Mouse (Mus musculus): ENCODE measurements around the gene Cd274. TPM values are rescaled to one million over a fixed set of nuclear protein-coding genes. Genes with fewer than 3 reads are reported as not detected.

The Cd274 gene
- polyA plus RNA-seq, 1 experiment: 3.7 TPM

DNA sequence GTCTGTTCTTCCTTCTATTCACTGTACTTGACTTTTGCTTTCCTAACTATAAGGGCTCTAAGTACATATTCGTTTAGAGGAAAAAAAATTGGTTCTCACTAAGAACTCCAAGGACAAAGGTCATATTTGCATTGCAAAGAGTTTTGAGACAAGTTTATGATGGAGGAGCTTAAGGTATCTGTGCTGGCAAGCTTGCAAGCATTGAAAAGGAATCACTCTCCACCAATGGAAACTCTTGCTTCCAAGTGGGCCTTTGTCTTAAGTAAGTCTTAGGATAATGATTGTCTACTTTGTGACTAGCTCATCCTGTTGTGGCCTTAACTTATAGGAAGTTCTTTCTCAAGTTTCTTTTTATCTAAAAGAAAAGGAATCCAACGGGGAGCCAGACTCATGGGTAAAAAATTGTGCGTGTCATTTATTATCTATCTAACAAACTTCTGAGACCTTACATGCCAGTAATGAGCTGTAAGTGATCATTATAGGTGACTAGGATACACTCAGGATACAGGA, 49.2 kb downstream of the Cd274 start:
- H3K4me1 ChIP-seq (ENCODE audit: control insufficient read depth, insufficient read depth, insufficient read length, low read length): peaks cover 1% of the 10 kb centered on the region; the same call in 1 of the 2 replicates
- WGBS: 48% methylated on average over 3 of the region's 3 CpGs
- no peak overlapping the region for H3K27ac ChIP-seq (ENCODE audit: insufficient read depth, low read depth, low read length)
- no peaks in the 10 kb centered on the region for H3K36me3 ChIP-seq (ENCODE audit: control insufficient read depth, insufficient read depth, low read length)
- H3K27me3 ChIP-seq (ENCODE audit: control insufficient read depth, insufficient read depth, low read length): no peaks in the 10 kb centered on the region
- TF ChIP-seq CTCF (IDR thresholded peaks at IDR 0.05; ENCODE audit: extremely low read depth, insufficient read length, insufficient replicate concordance, low read depth, low read length) (no peak), POLR2A (IDR thresholded peaks at IDR 0.05; ENCODE audit: low read depth, low read length) (no peak)
- no peak overlapping the region for H3K4me3 ChIP-seq (ENCODE audit: low read depth, low read length)

GRCm38 (mm10) chr19:29417188-29417587, 49.9 kb downstream of the Cd274 start:
- no peak overlapping the region for H3K4me3 ChIP-seq (ENCODE audit: low read depth, low read length)
- 93% methylated on average over 2 of the region's 2 CpGs for WGBS
- H3K27me3 ChIP-seq (ENCODE audit: control insufficient read depth, insufficient read depth, low read length): no peaks in the 10 kb centered on the region
- TF ChIP-seq POLR2A (IDR thresholded peaks at IDR 0.05; ENCODE audit: low read depth, low read length) (no peak), CTCF (IDR thresholded peaks at IDR 0.05; ENCODE audit: extremely low read depth, insufficient read length, insufficient replicate concordance, low read depth, low read length) (no peak)
- peaks cover 1% of the 10 kb centered on the region; the same call in 1 of the 2 replicates for H3K4me1 ChIP-seq (ENCODE audit: control insufficient read depth, insufficient read depth, insufficient read length, low read length)
- no peaks in the 10 kb centered on the region for H3K36me3 ChIP-seq (ENCODE audit: control insufficient read depth, insufficient read depth, low read length)
- H3K27ac ChIP-seq (ENCODE audit: insufficient read depth, low read depth, low read length): no peak overlapping the region

- 85% methylated on average over 2 of the region's 2 CpGs for WGBS
- Histone ChIP-seq H3K27me3 (ENCODE audit: control insufficient read depth, insufficient read depth, low read length) (no peaks in the 10 kb centered on the region), H3K36me3 (ENCODE audit: control insufficient read depth, insufficient read depth, low read length) (no peaks in the 10 kb centered on the region), H3K4me3 (ENCODE audit: low read depth, low read length) (no peak overlapping the region), H3K4me1 (ENCODE audit: control insufficient read depth, insufficient read depth, insufficient read length, low read length) (peaks cover 1% of the 10 kb centered on the region; the same call in 1 of the 2 replicates), H3K27ac (ENCODE audit: insufficient read depth, low read depth, low read length) (0 out of 2 replicates have a peak overlapping the region, but pooled peaks have one; percentile 14)
- no peak for TF ChIP-seq CTCF (IDR thresholded peaks at IDR 0.05; ENCODE audit: extremely low read depth, insufficient read length, insufficient replicate concordance, low read depth, low read length)
- no peak for TF ChIP-seq POLR2A (IDR thresholded peaks at IDR 0.05; ENCODE audit: low read depth, low read length)
Measured at GRCm38 (mm10) chr19:29417894-29418293, 50.6 kb downstream of the Cd274 start.

- peaks cover 1% of the 10 kb centered on the region; the same call in 1 of the 2 replicates for H3K4me1 ChIP-seq (ENCODE audit: control insufficient read depth, insufficient read depth, insufficient read length, low read length)
- no peak overlapping the region for H3K4me3 ChIP-seq (ENCODE audit: low read depth, low read length)
- WGBS: 31% methylated on average over 9 of the region's 9 CpGs
- peak overlapping the region; percentile 7 for H3K27ac ChIP-seq (ENCODE audit: insufficient read depth, low read depth, low read length)
- no peak for TF ChIP-seq POLR2A (IDR thresholded peaks at IDR 0.05; ENCODE audit: low read depth, low read length)
- H3K36me3 ChIP-seq (ENCODE audit: control insufficient read depth, insufficient read depth, low read length): no peaks in the 10 kb centered on the region
- no peaks in the 10 kb centered on the region for H3K27me3 ChIP-seq (ENCODE audit: control insufficient read depth, insufficient read depth, low read length)
Measured at GRCm38 (mm10) chr19:29418661-29419115, 51.4 kb downstream of the Cd274 start.

DNA sequence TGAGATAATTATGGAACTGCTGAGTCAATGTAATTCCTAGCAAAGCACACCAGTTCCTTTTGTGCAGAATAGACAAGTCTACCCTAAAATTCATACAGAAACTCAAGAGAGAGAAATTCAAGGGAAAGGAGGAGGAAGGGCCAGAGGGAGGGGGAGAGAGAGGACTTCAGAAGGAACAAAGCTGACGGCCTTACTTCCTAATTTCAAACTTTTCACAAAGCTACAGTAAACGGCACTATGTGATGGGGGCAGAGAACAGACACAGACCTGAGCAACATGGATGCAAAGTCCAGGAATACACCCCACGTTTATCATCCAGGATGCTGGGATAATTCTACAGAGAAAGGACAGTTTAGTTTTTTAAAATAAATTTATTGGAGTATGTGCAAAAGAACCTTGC, 52.3 kb downstream of the Cd274 start:
- Histone ChIP-seq H3K27ac (ENCODE audit: insufficient read depth, low read depth, low read length) (no peak overlapping the region), H3K4me3 (ENCODE audit: low read depth, low read length) (no peak overlapping the region)

DNA sequence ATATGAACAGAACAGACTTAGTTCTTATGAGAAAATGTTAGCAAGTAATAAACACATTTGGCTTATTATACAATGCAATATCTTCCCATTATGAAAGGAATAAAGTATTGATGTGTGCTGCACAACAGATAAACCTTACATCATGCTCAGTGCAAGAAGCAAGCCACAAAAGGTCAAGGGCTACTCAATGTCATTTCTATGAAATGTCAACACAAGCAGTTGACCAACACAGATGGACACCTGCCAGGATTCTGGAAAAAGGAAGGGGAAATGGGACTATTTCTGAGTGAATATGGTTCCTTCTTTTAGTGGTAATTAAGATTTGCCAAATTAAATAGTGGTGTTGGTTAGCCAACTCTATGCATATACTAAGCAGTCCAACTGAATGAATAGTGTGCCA, 52.7 kb downstream of the Cd274 start:
- Histone ChIP-seq H3K27ac (ENCODE audit: insufficient read depth, low read depth, low read length) (no peak overlapping the region), H3K4me1 (ENCODE audit: control insufficient read depth, insufficient read depth, insufficient read length, low read length) (0 out of 2 replicates have a peak, but pooled peaks cover 1% of the 10 kb centered on the region), H3K4me3 (ENCODE audit: low read depth, low read length) (no peak overlapping the region), H3K36me3 (ENCODE audit: control insufficient read depth, insufficient read depth, low read length) (no peaks in the 10 kb centered on the region), H3K27me3 (ENCODE audit: control insufficient read depth, insufficient read depth, low read length) (no peaks in the 10 kb centered on the region)
- TF ChIP-seq POLR2A (IDR thresholded peaks at IDR 0.05; ENCODE audit: low read depth, low read length): no peak
- no peak for TF ChIP-seq CTCF (IDR thresholded peaks at IDR 0.05; ENCODE audit: extremely low read depth, insufficient read length, insufficient replicate concordance, low read depth, low read length)

More for the DNA sequence above, 52.3 kb downstream of the Cd274 start:
- Histone ChIP-seq H3K4me1 (ENCODE audit: control insufficient read depth, insufficient read depth, insufficient read length, low read length) (peaks cover 1% of the 10 kb centered on the region; the same call in 1 of the 2 replicates), H3K27me3 (ENCODE audit: control insufficient read depth, insufficient read depth, low read length) (no peaks in the 10 kb centered on the region), H3K36me3 (ENCODE audit: control insufficient read depth, insufficient read depth, low read length) (no peaks in the 10 kb centered on the region)
- TF ChIP-seq POLR2A (IDR thresholded peaks at IDR 0.05; ENCODE audit: low read depth, low read length) (no peak), CTCF (IDR thresholded peaks at IDR 0.05; ENCODE audit: extremely low read depth, insufficient read length, insufficient replicate concordance, low read depth, low read length) (no peak)
- 46% methylated on average over 3 of the region's 3 CpGs for WGBS

DNA sequence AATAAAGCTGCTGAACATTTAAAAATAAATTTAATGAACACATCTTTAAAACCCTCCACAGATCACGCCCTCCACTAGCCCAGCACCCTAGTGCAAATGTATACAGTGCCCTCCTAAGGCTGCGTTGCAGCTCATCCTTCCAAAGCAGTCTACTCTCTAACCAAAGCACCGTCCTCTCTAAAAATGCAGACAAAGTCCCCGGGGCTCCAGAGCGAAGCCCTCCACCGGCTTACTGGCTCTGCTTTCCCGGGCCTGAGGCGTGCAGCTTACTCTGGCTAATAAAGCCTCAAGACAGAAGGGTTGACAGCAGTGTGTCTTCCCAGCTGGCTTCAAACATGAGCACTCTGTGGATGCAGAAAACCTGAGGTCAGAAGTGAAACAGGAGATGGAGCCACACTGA, 53.1 kb downstream of the Cd274 start:
- Histone ChIP-seq H3K4me3 (ENCODE audit: low read depth, low read length) (no peak overlapping the region), H3K27ac (ENCODE audit: insufficient read depth, low read depth, low read length) (no peak overlapping the region), H3K36me3 (ENCODE audit: control insufficient read depth, insufficient read depth, low read length) (no peaks in the 10 kb centered on the region), H3K27me3 (ENCODE audit: control insufficient read depth, insufficient read depth, low read length) (no peaks in the 10 kb centered on the region), H3K4me1 (ENCODE audit: control insufficient read depth, insufficient read depth, insufficient read length, low read length) (0 out of 2 replicates have a peak, but pooled peaks cover 1% of the 10 kb centered on the region)
- 90% methylated on average over 8 of the region's 8 CpGs for WGBS
- no peak; the same call in 1 of the 2 replicates for TF ChIP-seq CTCF (IDR thresholded peaks at IDR 0.05; ENCODE audit: extremely low read depth, insufficient read length, insufficient replicate concordance, low read depth, low read length)
- TF ChIP-seq POLR2A (IDR thresholded peaks at IDR 0.05; ENCODE audit: low read depth, low read length): no peak
